ENCODE assay signal across 24 mouse cellular contexts in the genomic region with DNA sequence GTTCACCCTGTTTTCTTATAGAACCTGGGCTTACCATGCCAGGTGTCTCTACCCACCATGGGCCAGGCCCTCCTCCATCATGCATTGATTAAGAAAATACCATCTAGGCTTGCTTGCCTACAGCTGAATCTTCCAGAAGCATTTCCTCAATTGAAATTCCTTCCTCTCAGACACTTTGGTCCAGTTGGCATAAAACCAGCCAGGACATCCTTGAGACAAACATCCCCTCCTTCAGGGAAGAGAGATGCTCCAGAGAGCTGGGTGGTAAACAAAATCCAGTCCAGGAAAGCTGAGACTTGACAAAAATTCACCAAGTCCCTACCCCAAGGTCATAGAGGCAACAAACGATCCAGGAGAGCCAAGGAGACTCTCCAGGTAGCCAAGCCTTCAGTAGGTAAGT. TPM values are rescaled to one million over a fixed set of nuclear protein-coding genes. Genes with fewer than 3 reads are reported as not detected.
DNase-seq lines count a peak whose midpoint lies in the region; ATAC-seq and TF ChIP-seq lines count a peak whose summit lies in the region.
"Had no signal": no experiment of that assay in that cellular context is flagged by ENCODE, and none has a peak within 500 bp of the region (broad histone marks: within the 10 kb centered on the region; RNA-seq: fewer than 3 reads in every experiment).

No protein-coding gene starts in this region.

- no peak overlapping the region for H3K4me2 ChIP-seq in limb, embryonic 11.5 days (ENCODE audit: low read depth, severe bottlenecking)
- no peak overlapping the region for H3K4me2 ChIP-seq in lung, postnatal 0 days (replicated peaks; ENCODE audit: low read depth, low read length)
- no peak overlapping the region for H3K4me2 ChIP-seq in stomach, postnatal 0 days (replicated peaks; ENCODE audit: low read depth)
- H3K4me2 ChIP-seq: heart, embryonic 13.5 days; hindbrain, embryonic 13.5 days; midbrain, embryonic 12.5 days had no signal

- 71% methylated on average over 1 of the region's 1 CpGs for WGBS in limb, embryonic 11.5 days
- WGBS in limb, embryonic 10.5 days: 81% methylated on average over 1 of the region's 1 CpGs
- WGBS in lung, postnatal 0 days: 48% methylated on average over 1 of the region's 1 CpGs
- WGBS in stomach, postnatal 0 days: 67% methylated on average over 1 of the region's 1 CpGs

- no peak for ATAC-seq in limb, embryonic 11.5 days (ENCODE audit: insufficient number of reproducible peaks, low FRiP score, low TSS enrichment, low read depth)
- peak; percentile 19; the same call in 1 of the 2 replicates for ATAC-seq in lung, postnatal 0 days
- no peak for ATAC-seq in stomach, postnatal 0 days (ENCODE audit: low FRiP score, low TSS enrichment)
- ATAC-seq: forebrain, postnatal 0 days had no signal

- no peaks in the 10 kb centered on the region for H3K9me3 ChIP-seq in limb, embryonic 11.5 days (ENCODE audit: control insufficient read depth, low read length)
- H3K9me3 ChIP-seq in limb, embryonic 10.5 days (replicated peaks): no peaks in the 10 kb centered on the region
- no peaks in the 10 kb centered on the region for H3K9me3 ChIP-seq in lung, postnatal 0 days (ENCODE audit: low read length)
- no peaks in the 10 kb centered on the region for H3K9me3 ChIP-seq in stomach, postnatal 0 days (ENCODE audit: control insufficient read depth, low read length)
- H3K9me3 ChIP-seq: heart, embryonic 13.5 days; hindbrain, embryonic 13.5 days; midbrain, embryonic 12.5 days had no signal

- H3K27me3 ChIP-seq in limb, embryonic 11.5 days (ENCODE audit: control insufficient read depth, insufficient read depth, low read length): no peaks in the 10 kb centered on the region
- no peaks in the 10 kb centered on the region for H3K27me3 ChIP-seq in limb, embryonic 10.5 days (ENCODE audit: low read depth, poor library complexity, severe bottlenecking)
- H3K27me3 ChIP-seq in lung, postnatal 0 days (replicated peaks; ENCODE audit: insufficient read depth, low read length): no peaks in the 10 kb centered on the region
- no peaks in the 10 kb centered on the region for H3K27me3 ChIP-seq in stomach, postnatal 0 days (ENCODE audit: control insufficient read depth, insufficient read depth, low read length)
- H3K27me3 ChIP-seq: heart, embryonic 13.5 days; hindbrain, embryonic 13.5 days; midbrain, embryonic 12.5 days had no signal

- no peak overlapping the region for H3K27ac ChIP-seq in limb, embryonic 11.5 days (replicated peaks; ENCODE audit: low read depth, low read length)
- no peak overlapping the region for H3K27ac ChIP-seq in limb, embryonic 10.5 days
- H3K27ac ChIP-seq in brown adipose tissue, adult 24 weeks (replicated peaks; ENCODE audit: low read depth, low read length): peak overlapping the region; percentile 90
- H3K27ac ChIP-seq in lung, postnatal 0 days (ENCODE audit: low read length): no peak overlapping the region
- no peak overlapping the region; the same call in 1 of the 2 replicates for H3K27ac ChIP-seq in stomach, postnatal 0 days (replicated peaks)
- H3K27ac ChIP-seq: heart, embryonic 13.5 days; hindbrain, embryonic 13.5 days; kidney, postnatal 0 days; layer of hippocampus, adult 2 months; midbrain, embryonic 12.5 days had no signal

- H3K4me1 ChIP-seq in limb, embryonic 11.5 days (ENCODE audit: control insufficient read depth, insufficient read depth, low read length): no peaks in the 10 kb centered on the region
- H3K4me1 ChIP-seq in limb, embryonic 10.5 days: peaks cover 1% of the 10 kb centered on the region; the same call in 1 of the 2 replicates
- H3K4me1 ChIP-seq in brown adipose tissue, adult 24 weeks (ENCODE audit: control insufficient read depth, insufficient read depth, insufficient read length, low read length): peaks cover 6% of the 10 kb centered on the region; the same call in 1 of the 2 replicates
- no peaks in the 10 kb centered on the region for H3K4me1 ChIP-seq in lung, postnatal 0 days (ENCODE audit: insufficient read depth, low read depth, low read length)
- H3K4me1 ChIP-seq in stomach, postnatal 0 days (replicated peaks; ENCODE audit: control insufficient read depth, insufficient read depth): no peaks in the 10 kb centered on the region

- no peak for TF ChIP-seq CTCF in lung, postnatal 0 days (IDR thresholded peaks at IDR 0.05)
- TF ChIP-seq CTCF in stomach, postnatal 0 days (IDR thresholded peaks at IDR 0.05; ENCODE audit: low read depth): no peak

- no peak overlapping the region for H3K9ac ChIP-seq in limb, embryonic 11.5 days (ENCODE audit: low read length)
- no peak overlapping the region for H3K9ac ChIP-seq in lung, postnatal 0 days (replicated peaks; ENCODE audit: low read depth)
- no peak overlapping the region for H3K9ac ChIP-seq in stomach, postnatal 0 days (ENCODE audit: low read length)
- H3K9ac ChIP-seq: forebrain, postnatal 0 days; heart, embryonic 13.5 days; hindbrain, embryonic 13.5 days; liver, postnatal 0 days; midbrain, embryonic 12.5 days had no signal

- H3K4me3 ChIP-seq in limb, embryonic 11.5 days (ENCODE audit: low read depth, low read length): no peak overlapping the region
- H3K4me3 ChIP-seq in limb, embryonic 10.5 days: no peak overlapping the region
- no peak overlapping the region for H3K4me3 ChIP-seq in brown adipose tissue, adult 24 weeks (ENCODE audit: insufficient read depth, low read depth, low read length)
- H3K4me3 ChIP-seq in lung, postnatal 0 days (ENCODE audit: low read depth, low read length): no peak overlapping the region
- no peak overlapping the region for H3K4me3 ChIP-seq in stomach, postnatal 0 days (ENCODE audit: low read depth, low read length)
- H3K4me3 ChIP-seq: heart, embryonic 13.5 days; hindbrain, embryonic 13.5 days; layer of hippocampus, adult 2 months; midbrain, embryonic 12.5 days had no signal

- no peaks in the 10 kb centered on the region for H3K36me3 ChIP-seq in limb, embryonic 11.5 days (ENCODE audit: control insufficient read depth, insufficient read depth, low read length)
- no peaks in the 10 kb centered on the region for H3K36me3 ChIP-seq in limb, embryonic 10.5 days
- no peaks in the 10 kb centered on the region for H3K36me3 ChIP-seq in lung, postnatal 0 days (ENCODE audit: insufficient read depth, low read length)
- H3K36me3 ChIP-seq in stomach, postnatal 0 days (ENCODE audit: control insufficient read depth, insufficient read depth, low read length): no peaks in the 10 kb centered on the region
- H3K36me3 ChIP-seq: heart, embryonic 13.5 days; hindbrain, embryonic 13.5 days; midbrain, embryonic 12.5 days had no signal

- peak; percentile 14 for DNase-seq in limb, embryonic 11.5 days (ENCODE audit: low spot score)
- no peak for DNase-seq in limb, embryonic 10.5 days (ENCODE audit: low spot score)
- DNase-seq in lung, postnatal 0 days (ENCODE audit: low spot score): no peak
- DNase-seq in stomach, postnatal 0 days (ENCODE audit: low spot score): peak; percentile 4
- no peak for DNase-seq in urinary bladder, adult 18-20 months (ENCODE audit: low spot score in 2 of 2)
- no peak for DNase-seq in kidney, postnatal 36 days
- DNase-seq: adrenal gland, postnatal 14 days; cerebellum, adult 11 months; cerebellum, adult 9-11 months; forebrain, postnatal 0 days; gastrocnemius, postnatal 14 days; heart, postnatal 36 days; kidney, adult 11 months; liver, postnatal 0 days had no signal

- peak; percentile 11; the same call in 1 of the 2 replicates for TF ChIP-seq EP300 in lung, postnatal 0 days (IDR thresholded peaks at IDR 0.05)
- no peak for TF ChIP-seq EP300 in stomach, postnatal 0 days (optimal IDR thresholded peaks at IDR 0.05)

RNA-seq across cellular contexts. Expression of gene Cmtm3, which starts 5.0 kb away (rescaled TPM):
- polyA plus RNA-seq in limb, embryonic 11.5 days (2014; fragmentation: Nextera tagmentation; extraction: Ambion mirVana): 73.4 and 75.8 TPM in 2 replicates
- 63.2 and 65.4 TPM in 2 replicates for polyA plus RNA-seq in limb, embryonic 10.5 days (2016; fragmentation: Nextera tagmentation; extraction: Ambion mirVana)
- polyA plus RNA-seq in brown adipose tissue, adult 24 weeks (2012; ENCODE audit: insufficient read depth, insufficient read length, missing spikeins): 12.1 and 15.1 TPM in 2 replicates
- polyA plus RNA-seq in lung, postnatal 0 days (2015; fragmentation: Nextera tagmentation; extraction: Ambion mirVana): 98.3 and 117 TPM in 2 replicates
- 48.4 and 52.1 TPM in 2 replicates for polyA plus RNA-seq in stomach, postnatal 0 days (2015; fragmentation: Nextera tagmentation; extraction: Ambion mirVana)

RNA-seq across cellular contexts. Expression of gene Cmtm2b, which starts 12.2 kb away (rescaled TPM):
- polyA plus RNA-seq in limb, embryonic 11.5 days (2014; fragmentation: Nextera tagmentation; extraction: Ambion mirVana): not detected in 2 replicates
- not detected in 2 replicates for polyA plus RNA-seq in limb, embryonic 10.5 days (2016; fragmentation: Nextera tagmentation; extraction: Ambion mirVana)
- polyA plus RNA-seq in brown adipose tissue, adult 24 weeks (2012; ENCODE audit: insufficient read depth, insufficient read length, missing spikeins): not detected in 2 replicates
- polyA plus RNA-seq in lung, postnatal 0 days (2015; fragmentation: Nextera tagmentation; extraction: Ambion mirVana): not detected in 2 replicates
- not detected in 2 replicates for polyA plus RNA-seq in stomach, postnatal 0 days (2015; fragmentation: Nextera tagmentation; extraction: Ambion mirVana)
- polyA plus RNA-seq: C2C12; forebrain, postnatal 0 days; heart, embryonic 13.5 days; hindbrain, embryonic 13.5 days; kidney, postnatal 0 days; limb, embryonic 14.5 days; liver, postnatal 0 days; midbrain, embryonic 12.5 days; neural tube, embryonic 11.5 days had no signal

RNA-seq across cellular contexts. Expression of gene Gm11020, which starts 12.8 kb away (rescaled TPM):
- polyA plus RNA-seq in limb, embryonic 11.5 days (2014; fragmentation: Nextera tagmentation; extraction: Ambion mirVana): not detected in 2 replicates
- polyA plus RNA-seq in limb, embryonic 10.5 days (2016; fragmentation: Nextera tagmentation; extraction: Ambion mirVana): not detected in 2 replicates
- not detected in 2 replicates for polyA plus RNA-seq in brown adipose tissue, adult 24 weeks (2012; ENCODE audit: insufficient read depth, insufficient read length, missing spikeins)
- not detected in 2 replicates for polyA plus RNA-seq in lung, postnatal 0 days (2015; fragmentation: Nextera tagmentation; extraction: Ambion mirVana)
- polyA plus RNA-seq in stomach, postnatal 0 days (2015; fragmentation: Nextera tagmentation; extraction: Ambion mirVana): not detected in 2 replicates
- polyA plus RNA-seq: C2C12; forebrain, postnatal 0 days; heart, embryonic 13.5 days; hindbrain, embryonic 13.5 days; kidney, postnatal 0 days; limb, embryonic 14.5 days; liver, postnatal 0 days; midbrain, embryonic 12.5 days; neural tube, embryonic 11.5 days; testis, adult 2 months had no signal

RNA-seq across cellular contexts. Expression of gene Cmtm1, which starts 24.3 kb away (rescaled TPM):
- not detected in 2 replicates for polyA plus RNA-seq in limb, embryonic 11.5 days (2014; fragmentation: Nextera tagmentation; extraction: Ambion mirVana)
- not detected in 2 replicates for polyA plus RNA-seq in limb, embryonic 10.5 days (2016; fragmentation: Nextera tagmentation; extraction: Ambion mirVana)
- polyA plus RNA-seq in brown adipose tissue, adult 24 weeks (2012; ENCODE audit: insufficient read depth, insufficient read length, missing spikeins): not detected in 2 replicates
- polyA plus RNA-seq in lung, postnatal 0 days (2015; fragmentation: Nextera tagmentation; extraction: Ambion mirVana): not detected in 2 replicates
- not detected in 2 replicates for polyA plus RNA-seq in stomach, postnatal 0 days (2015; fragmentation: Nextera tagmentation; extraction: Ambion mirVana)
- polyA plus RNA-seq: C2C12; forebrain, postnatal 0 days; heart, embryonic 13.5 days; hindbrain, embryonic 13.5 days; kidney, postnatal 0 days; limb, embryonic 14.5 days; liver, postnatal 0 days; midbrain, embryonic 12.5 days; neural tube, embryonic 11.5 days had no signal

RNA-seq across cellular contexts. Expression of gene Gm45711, which starts 24.3 kb away (rescaled TPM):
- not detected in 2 replicates for polyA plus RNA-seq in limb, embryonic 11.5 days (2014; fragmentation: Nextera tagmentation; extraction: Ambion mirVana)
- polyA plus RNA-seq in limb, embryonic 10.5 days (2016; fragmentation: Nextera tagmentation; extraction: Ambion mirVana): not detected in 2 replicates
- not detected in 2 replicates for polyA plus RNA-seq in brown adipose tissue, adult 24 weeks (2012; ENCODE audit: insufficient read depth, insufficient read length, missing spikeins)
- polyA plus RNA-seq in lung, postnatal 0 days (2015; fragmentation: Nextera tagmentation; extraction: Ambion mirVana): not detected in 2 replicates
- not detected in 2 replicates for polyA plus RNA-seq in stomach, postnatal 0 days (2015; fragmentation: Nextera tagmentation; extraction: Ambion mirVana)
- polyA plus RNA-seq: C2C12; forebrain, postnatal 0 days; heart, embryonic 13.5 days; hindbrain, embryonic 13.5 days; kidney, postnatal 0 days; limb, embryonic 14.5 days; liver, postnatal 0 days; midbrain, embryonic 12.5 days; neural tube, embryonic 11.5 days had no signal

Comparison
In these comparisons a context has a peak if more than half of its experiments do, and no peak if none do; other contexts are left out.
1. DNase-seq: peak in limb, embryonic 11.5 days (single experiment) and stomach, postnatal 0 days (single experiment); none in limb, embryonic 10.5 days (single experiment), lung, postnatal 0 days (single experiment), urinary bladder, adult 18-20 months (0 of 2) and kidney, postnatal 36 days (0 of 2).